Mouse (Mus musculus): Measurements from ENCODE around the gene Glrx. TPM values are rescaled to one million over a fixed set of nuclear protein-coding genes. Genes with fewer than 3 reads are reported as not detected.

Glrx gene
- polyA plus RNA-seq, 1 experiment from 2014 or later: 87.9 TPM

DNA sequence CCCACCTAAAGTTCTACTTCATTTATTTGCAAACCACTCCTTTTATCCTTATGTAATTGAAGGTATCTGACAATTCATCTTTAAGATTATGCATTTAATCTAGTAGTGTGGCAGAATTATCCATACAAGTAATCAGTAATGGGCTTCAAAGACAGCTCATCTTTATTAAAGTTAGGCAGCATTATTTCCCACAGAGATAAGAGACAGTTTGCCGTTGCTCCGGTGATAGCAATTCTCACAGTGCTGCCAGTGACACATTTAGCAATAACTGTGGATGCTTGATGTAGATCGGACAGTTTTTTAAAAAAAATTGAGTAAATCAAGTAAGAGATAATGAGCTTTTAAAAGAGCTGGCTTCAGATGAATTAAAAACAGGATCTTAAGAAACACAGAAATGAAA is 52.6 kb downstream of the Glrx start:
- Histone ChIP-seq H3K4me2 (no peak overlapping the region), H3K36me3 (ENCODE audit: control insufficient read depth, insufficient read depth, low read length) (peaks cover 8% of the 10 kb centered on the region), H3K27ac (ENCODE audit: low read depth, low read length) (no peak overlapping the region), H3K27me3 (ENCODE audit: control insufficient read depth, insufficient read depth, low read length) (no peaks in the 10 kb centered on the region), H3K9me3 (replicated peaks; ENCODE audit: control insufficient read depth, low read length) (no peaks in the 10 kb centered on the region), H3K4me3 (ENCODE audit: low read depth, low read length) (no peak overlapping the region), H3K4me1 (ENCODE audit: control insufficient read depth, insufficient read depth, low read length) (no peaks in the 10 kb centered on the region), H3K9ac (ENCODE audit: low read depth, low read length) (no peak overlapping the region)
- WGBS (ENCODE audit: insufficient replicate concordance): 78% methylated on average over 3 of the region's 3 CpGs
- ATAC-seq (replicated peaks; ENCODE audit: insufficient number of reproducible peaks, low FRiP score, low TSS enrichment): no peak

DNA sequence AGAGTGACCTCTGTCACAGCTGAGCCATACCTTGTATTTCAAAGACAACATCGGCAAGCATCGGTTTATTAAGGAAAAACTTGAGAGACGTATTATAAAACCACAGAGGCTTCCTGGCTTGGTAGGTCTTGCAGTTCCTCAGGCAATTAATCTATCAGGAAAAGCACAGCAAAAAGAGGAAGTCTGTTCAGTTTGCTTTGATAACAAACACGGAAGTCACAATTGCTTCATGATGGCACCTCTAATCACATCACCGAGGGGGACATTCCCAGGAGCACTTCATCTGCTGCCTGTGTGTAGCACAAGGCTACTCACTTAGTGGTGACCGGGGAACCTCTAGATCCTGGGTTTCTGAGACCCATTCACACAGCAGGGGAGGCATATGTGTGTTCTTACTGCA is 53.2 kb downstream of the Glrx start:
- no peak overlapping the region for H3K4me3 ChIP-seq (ENCODE audit: low read depth, low read length)

More for the DNA sequence above, 53.2 kb downstream of the Glrx start:
- 69% methylated on average over 6 of the region's 6 CpGs for WGBS (ENCODE audit: insufficient replicate concordance)
- no peak overlapping the region for H3K4me2 ChIP-seq
- H3K4me1 ChIP-seq (ENCODE audit: control insufficient read depth, insufficient read depth, low read length): no peaks in the 10 kb centered on the region
- no peaks in the 10 kb centered on the region for H3K27me3 ChIP-seq (ENCODE audit: control insufficient read depth, insufficient read depth, low read length)
- H3K36me3 ChIP-seq (ENCODE audit: control insufficient read depth, insufficient read depth, low read length): peaks cover 8% of the 10 kb centered on the region
- H3K9me3 ChIP-seq (replicated peaks; ENCODE audit: control insufficient read depth, low read length): no peaks in the 10 kb centered on the region
- ATAC-seq (replicated peaks; ENCODE audit: insufficient number of reproducible peaks, low FRiP score, low TSS enrichment): no peak
- no peak overlapping the region for H3K27ac ChIP-seq (ENCODE audit: low read depth, low read length)
- no peak overlapping the region for H3K9ac ChIP-seq (ENCODE audit: low read depth, low read length)

Other genes with a start within 250 kb of the Glrx start
- 8.2 and 10.4 TPM in 2 replicates for gene Ell2, start 133.1 kb upstream of the Glrx start, polyA plus RNA-seq (2014; fragmentation: Nextera tagmentation; extraction: Ambion mirVana)
- 27.4 and 29.3 TPM in 2 replicates for gene Rhobtb3, start 104.1 kb downstream of the Glrx start, polyA plus RNA-seq (2014; fragmentation: Nextera tagmentation; extraction: Ambion mirVana)
- 0.20 and 0.28 TPM in 2 replicates for gene Spata9, start 127.3 kb downstream of the Glrx start, polyA plus RNA-seq (2014; fragmentation: Nextera tagmentation; extraction: Ambion mirVana)
- 24.6 and 28.8 TPM in 2 replicates for gene Rfesd, start 178.9 kb downstream of the Glrx start, polyA plus RNA-seq (2014; fragmentation: Nextera tagmentation; extraction: Ambion mirVana)
- gene Gpr150, start 217.1 kb downstream of the Glrx start, polyA plus RNA-seq (2014; fragmentation: Nextera tagmentation; extraction: Ambion mirVana): 0.52 and 0.72 TPM in 2 replicates

Data from heart, embryonic 11.5 days (tissue).